Mouse (Mus musculus) forebrain, postnatal 0 days (tissue): ENCODE results near the gene Cxcl3. TPM values are rescaled to one million over a fixed set of nuclear protein-coding genes. Genes with fewer than 3 reads are reported as not detected.

Experiments used
- ATAC-seq: fragments of 200-750 bp; cut with Nextera tagmentation; 2 replicates; pipeline ENCODE4 v1.8.0; 2017; ENCODE audit warnings: mild to moderate bottlenecking, moderate library complexity
- DNase-seq: peaks from one replicate; pipeline ENCODE4 v3.0.0-alpha.2; 2015
- H3K27ac ChIP-seq: fragments of 300-500 bp; sonication (generic); 2 replicates; pipeline ENCODE4 v1.5.1; 2014; ENCODE audit warnings: low read depth, mild to moderate bottlenecking, antibody characterized with exemption, low read length, moderate library complexity, mixed read lengths
- H3K27me3 ChIP-seq: fragments of 300-500 bp; sonication (generic); 2 replicates; pipeline ENCODE4 v1.6.1; 2014; ENCODE audit warnings: mild to moderate bottlenecking, low read length, mixed read lengths; ENCODE audit not compliant: insufficient read depth
- H3K36me3 ChIP-seq: fragments of 300-500 bp; sonication (generic); 2 replicates; pipeline ENCODE4 v1.6.1; 2014; ENCODE audit warnings: mild to moderate bottlenecking, moderate library complexity; ENCODE audit not compliant: insufficient read depth
- H3K4me1 ChIP-seq: fragments of 300-500 bp; sonication (generic); 2 replicates; pipeline ENCODE4 v1.6.1; 2014; ENCODE audit warnings: antibody characterized with exemption; ENCODE audit not compliant: insufficient read depth
- H3K4me2 ChIP-seq: fragments of 300-500 bp; sonication (generic); 2 replicates; pipeline ENCODE4 v1.6.1; 2014; ENCODE audit warnings: low read depth, mild to moderate bottlenecking, moderate library complexity
- H3K4me3 ChIP-seq: fragments of 300-500 bp; sonication (generic); 2 replicates; pipeline ENCODE4 v1.5.1; 2014; ENCODE audit warnings: low read depth, low read length, mixed read lengths
- H3K9ac ChIP-seq: fragments of 300-500 bp; sonication (generic); 2 replicates; pipeline ENCODE4 v1.6.1; 2014; ENCODE audit warnings: mild to moderate bottlenecking
- H3K9me3 ChIP-seq: fragments of 300-500 bp; sonication (generic); 2 replicates; pipeline ENCODE4 v1.6.1; 2016; ENCODE audit warnings: low read length
- CTCF ChIP-seq: sonication (generic); IDR thresholded peaks from 2 replicates; pipeline ENCODE4 v1.5.1; 2016; ENCODE audit warnings: antibody characterized with exemption, control low read depth, low read depth
- WGBS: fragments of 180-500 bp; shearing (Covaris S2); extraction: QIAGEN DNeasy Blood & Tissue Kit; methylation state at CpG from one replicate; pipeline ENCODE4 v1.1.7; 2014; 5-methylcytosine and 5-hydroxymethylcytosine counted together
- polyA plus RNA-seq: library from polyadenylated mRNA; unstranded; fragments of >200 nt; fragmentation: Nextera tagmentation; extraction: Ambion mirVana; gene quantifications from 2 replicates; pipeline ENCODE4 v1.2.1, GENCODE M21; 2015
- total RNA-seq: library from RNA; depleted of rRNA; stranded (reverse); fragments of >200 nt; gene quantifications from 2 replicates; pipeline ENCODE4 v1.2.3, GENCODE M21; 2014

The Cxcl3 gene
- total and polyA plus RNA-seq, 2 experiments from 2014 or later, result not detected

- Histone ChIP-seq H3K4me2 (no peak overlapping the region), H3K27me3 (peaks cover 6% of the 10 kb centered on the region; the same call in 1 of the 2 replicates), H3K36me3 (no peaks in the 10 kb centered on the region), H3K9ac (no peak overlapping the region), H3K27ac (no peak overlapping the region), H3K4me3 (no peak overlapping the region), H3K9me3 (no peaks in the 10 kb centered on the region), H3K4me1 (0 out of 2 replicates have a peak, but pooled peaks cover 3% of the 10 kb centered on the region)
- DNase-seq (no peak), ATAC-seq (no peak)
- TF ChIP-seq CTCF, result no peak
- 95% methylated on average over 2 of the region's 2 CpGs for WGBS
These were observed 25.1 kb upstream of the Cxcl3 start for GRCm38 (mm10) chr5:90760844-90761243.

DNA sequence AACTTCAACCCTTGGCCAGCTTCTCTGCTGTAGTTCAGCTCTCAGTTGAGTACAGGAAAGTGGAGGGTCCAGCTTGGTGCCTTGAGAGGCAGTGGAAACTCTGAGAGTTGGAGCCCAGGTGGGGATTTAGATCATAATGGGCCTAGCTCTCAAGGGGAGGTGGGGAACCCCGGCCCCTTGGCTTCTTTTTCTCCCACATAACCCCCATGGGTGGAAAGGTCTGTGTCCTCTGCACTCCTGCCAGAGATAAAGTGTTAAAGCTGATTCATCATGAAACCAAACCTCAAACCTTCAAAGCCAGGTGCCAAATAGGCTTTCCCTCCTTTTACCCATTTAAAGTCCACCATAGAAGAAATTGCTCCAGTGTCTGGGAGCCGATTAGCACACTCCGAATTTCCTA lies 24.1 kb upstream of the Cxcl3 start:
- Histone ChIP-seq H3K27me3 (peaks cover 6% of the 10 kb centered on the region; the same call in 1 of the 2 replicates), H3K4me3 (no peak overlapping the region), H3K9ac (no peak overlapping the region), H3K36me3 (no peaks in the 10 kb centered on the region), H3K27ac (no peak overlapping the region), H3K4me1 (0 out of 2 replicates have a peak, but pooled peaks cover 3% of the 10 kb centered on the region), H3K4me2 (no peak overlapping the region), H3K9me3 (no peaks in the 10 kb centered on the region)
- 90% methylated on average over 3 of the region's 3 CpGs for WGBS
- no peak for TF ChIP-seq CTCF
- ATAC-seq, result no peak
- no peak for DNase-seq

GRCm38 (mm10) chr5:90763912-90764665 lies 21.8 kb upstream of the Cxcl3 start:
- Histone ChIP-seq H3K4me3 (no peak overlapping the region), H3K9me3 (no peaks in the 10 kb centered on the region), H3K27ac (no peak overlapping the region), H3K36me3 (no peaks in the 10 kb centered on the region), H3K9ac (no peak overlapping the region), H3K27me3 (peaks cover 2% of the 10 kb centered on the region; the same call in 1 of the 2 replicates), H3K4me2 (no peak overlapping the region), H3K4me1 (0 out of 2 replicates have a peak, but pooled peaks cover 3% of the 10 kb centered on the region)
- TF ChIP-seq CTCF, result no peak
- 77% methylated on average over 12 of the region's 12 CpGs for WGBS
- DNase-seq (no peak), ATAC-seq (no peak)

- H3K9ac ChIP-seq, result no peak overlapping the region
- no peak for TF ChIP-seq CTCF
- H3K9me3 ChIP-seq, result no peaks in the 10 kb centered on the region
- DNase-seq (no peak), ATAC-seq (no peak)
- no peak overlapping the region for H3K27ac ChIP-seq
- WGBS, result 79% methylated on average over 8 of the region's 8 CpGs
- no peaks in the 10 kb centered on the region for H3K36me3 ChIP-seq
- no peaks in the 10 kb centered on the region for H3K4me1 ChIP-seq
- no peak overlapping the region for H3K4me3 ChIP-seq
- no peak overlapping the region for H3K4me2 ChIP-seq
- H3K27me3 ChIP-seq, result no peaks in the 10 kb centered on the region; the same call in 1 of the 2 replicates
These were observed 19.9 kb upstream of the Cxcl3 start for GRCm38 (mm10) chr5:90765821-90766606.

- Histone ChIP-seq H3K36me3 (no peaks in the 10 kb centered on the region), H3K4me3 (no peak within 1 kb of the TSS), H3K9me3 (no peaks in the 10 kb centered on the region), H3K4me2 (no peak within 1 kb of the TSS), H3K9ac (no peak within 1 kb of the TSS), H3K27ac (no peak within 1 kb of the TSS), H3K27me3 (no peaks in the 10 kb centered on the region), H3K4me1 (no peaks in the 10 kb centered on the region)
- no peak for ATAC-seq
- DNase-seq, result no peak
- TF ChIP-seq CTCF, result no peak
- 72% methylated on average over 3 of the region's 3 CpGs for WGBS
These were observed 17.7 kb upstream of the Cxcl3 start, which contains the start of gene Ppbp for GRCm38 (mm10) chr5:90768218-90768617. Gene Ppbp, plus strand, starts transcription at chr5:90768518.

DNA sequence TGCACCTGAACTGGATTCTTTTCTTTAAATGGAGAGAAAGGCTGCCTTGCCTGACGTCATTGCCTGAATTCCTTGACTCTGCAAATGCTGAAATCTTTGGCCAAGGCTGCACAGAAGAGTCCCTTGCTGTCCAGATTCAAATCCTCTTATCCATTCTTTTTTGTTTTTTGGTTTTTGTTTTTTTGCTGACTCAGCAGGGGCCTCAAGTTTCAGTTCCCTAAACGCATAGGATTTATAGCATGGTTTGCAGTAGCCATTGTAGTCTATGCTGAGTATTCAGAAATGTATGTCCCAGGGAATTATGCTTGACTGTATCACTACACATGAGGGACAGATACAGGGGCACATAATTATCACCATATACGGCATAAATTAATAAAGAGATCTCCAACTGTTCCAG lies 14.5 kb upstream of the Cxcl3 start:
- WGBS, result 71% methylated on average over 3 of the region's 3 CpGs
- Histone ChIP-seq H3K4me2 (no peak overlapping the region), H3K36me3 (no peaks in the 10 kb centered on the region), H3K9ac (no peak overlapping the region), H3K27me3 (no peaks in the 10 kb centered on the region), H3K27ac (no peak overlapping the region), H3K4me3 (no peak overlapping the region), H3K4me1 (no peaks in the 10 kb centered on the region), H3K9me3 (no peaks in the 10 kb centered on the region)
- DNase-seq (no peak), ATAC-seq (no peak)
- no peak for TF ChIP-seq CTCF
